Mouse (Mus musculus) CH12.LX (cell line): ENCODE measurements around the gene Fdps.

Experiments
- BHLHE40 ChIP-seq: IDR thresholded peaks from 2 replicates; pipeline ENCODE4 v1.6.1; 2011; ENCODE audit warnings: mild to moderate bottlenecking, low read depth, low read length, improper control_type of control experiment
- CTCF ChIP-seq, 2 experiments: IDR thresholded peaks in 1 of 2; conservative IDR thresholded peaks in 1 of 2; 2 replicates each; pipeline ENCODE4 v1.5.1; 2011 to 2012; ENCODE audit warnings: low read depth in 2 of 2, low read length in 2 of 2, improper control_type of control experiment in 1 of 2, inconsistent platforms in 1 of 2, mild to moderate bottlenecking in 1 of 2, moderate library complexity in 1 of 2
- ELF1 ChIP-seq: IDR thresholded peaks from 2 replicates; pipeline ENCODE4 v1.6.1; 2014; ENCODE audit warnings: low read depth, mild to moderate bottlenecking, inconsistent platforms, low read length, improper control_type of control experiment
- EP300 ChIP-seq: IDR thresholded peaks from 2 replicates; pipeline ENCODE4 v1.6.1; 2011; ENCODE audit warnings: low read length, improper control_type of control experiment
- HCFC1 ChIP-seq: IDR thresholded peaks from 2 replicates; pipeline ENCODE4 v1.6.1; 2012; ENCODE audit warnings: low read depth, mild to moderate bottlenecking, inconsistent platforms, low read length, improper control_type of control experiment
- IRF4 ChIP-seq: IDR thresholded peaks from 2 replicates; pipeline ENCODE4 v1.6.1; 2014; ENCODE audit warnings: low read depth, mild to moderate bottlenecking, inconsistent platforms, low read length, improper control_type of control experiment
- KAT2A ChIP-seq: IDR thresholded peaks from 2 replicates; pipeline ENCODE4 v1.6.1; 2012; ENCODE audit warnings: low read length, improper control_type of control experiment, inconsistent platforms; ENCODE audit not compliant: insufficient replicate concordance
- MAX ChIP-seq: IDR thresholded peaks from 2 replicates; pipeline ENCODE4 v1.6.1; 2011; ENCODE audit warnings: low read length, improper control_type of control experiment
- POLR2A ChIP-seq: IDR thresholded peaks from 2 replicates; pipeline ENCODE4 v1.6.1; 2011; ENCODE audit warnings: low read depth, mild to moderate bottlenecking, improper control_type of control experiment, low read length
- POLR2AphosphoS2 ChIP-seq: IDR thresholded peaks from 2 replicates; pipeline ENCODE4 v1.6.1; 2011; ENCODE audit warnings: low read depth, low read length, improper control_type of control experiment
- RCOR1 ChIP-seq: conservative IDR thresholded peaks from 2 replicates; pipeline ENCODE4 v1.6.1; 2012; ENCODE audit warnings: low read depth, mild to moderate bottlenecking, inconsistent platforms, low read length, improper control_type of control experiment
- SIN3A ChIP-seq: IDR thresholded peaks from 2 replicates; pipeline ENCODE4 v1.6.1; 2012; ENCODE audit warnings: low read length, improper control_type of control experiment, inconsistent platforms
- ZMIZ1 ChIP-seq: IDR thresholded peaks from 2 replicates; pipeline ENCODE4 v1.6.1; 2012; ENCODE audit warnings: low read depth, mild to moderate bottlenecking, inconsistent platforms, low read length, improper control_type of control experiment
- ZNF384 ChIP-seq: IDR thresholded peaks from 2 replicates; pipeline ENCODE4 v1.6.1; 2012; ENCODE audit warnings: low read depth, low read length, improper control_type of control experiment, inconsistent platforms

DNA sequence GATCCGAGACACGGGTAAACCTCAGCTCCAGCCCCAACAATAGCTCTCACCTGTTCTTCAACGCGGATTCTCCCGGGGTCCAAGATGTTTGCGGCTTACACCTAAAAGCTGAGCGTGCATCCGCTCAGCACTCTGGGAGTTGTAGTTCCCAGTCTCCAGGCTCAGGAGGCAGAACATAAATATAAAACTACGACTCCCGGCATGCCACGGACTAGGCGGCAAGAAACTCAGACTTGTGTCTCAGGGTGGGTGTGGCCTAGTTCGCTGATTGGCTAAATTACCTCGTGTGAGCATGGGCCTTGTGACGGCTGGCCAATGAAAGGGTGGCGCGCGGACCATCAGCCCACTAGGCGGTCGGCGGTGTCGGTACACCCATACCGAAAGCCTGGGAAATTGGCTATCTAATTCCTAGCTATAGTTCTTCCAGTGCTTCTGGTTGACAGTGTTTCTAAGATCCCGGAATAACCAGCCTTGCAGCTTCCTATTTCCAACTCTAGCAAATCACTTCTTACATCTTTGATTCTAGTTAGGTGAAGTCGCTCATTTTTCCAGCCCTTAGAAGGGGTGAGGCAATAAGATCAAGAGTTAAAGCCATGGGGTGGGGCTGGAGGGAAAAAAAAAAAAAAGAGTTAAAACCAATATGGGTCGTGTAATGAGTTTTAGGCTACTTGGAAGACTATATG lies at the start of gene Fdps:
- TF ChIP-seq ELF1 (peak; percentile 76), MAX (peak; percentile 78), HCFC1 (peak; percentile 99), CTCF (conservative IDR thresholded peaks at IDR 0.05 in 1 of 2, IDR thresholded peaks at IDR 0.05 in 1 of 2; ENCODE audit: low read depth in 2 of 2, low read length in 2 of 2) (0 out of 4 replicates have a peak, but pooled peaks of 1 of the 2 experiments have one; percentile 3), POLR2A (peak; percentile 81), ZNF384 (peak; percentile 93), SIN3A (peak; percentile 97), BHLHE40 (no peak), ZMIZ1 (peak; percentile 87; the same call in 1 of the 2 replicates), EP300 (peak; percentile 39; the same call in 1 of the 2 replicates), IRF4 (peak; percentile 47; the same call in 1 of the 2 replicates), RCOR1 (no peak), KAT2A (peak; percentile 96; the same call in 1 of the 2 replicates), POLR2AphosphoS2 (peak; percentile 83; the same call in 1 of the 2 replicates)
